Mouse (Mus musculus): Measurements from ENCODE around the gene Zbtb2. TPM values are rescaled to one million over a fixed set of nuclear protein-coding genes. Genes with fewer than 3 reads are reported as not detected.

Zbtb2 gene
- total RNA-seq, 2 experiments from 2014 or later = 9.8 to 10.5 TPM

DNA sequence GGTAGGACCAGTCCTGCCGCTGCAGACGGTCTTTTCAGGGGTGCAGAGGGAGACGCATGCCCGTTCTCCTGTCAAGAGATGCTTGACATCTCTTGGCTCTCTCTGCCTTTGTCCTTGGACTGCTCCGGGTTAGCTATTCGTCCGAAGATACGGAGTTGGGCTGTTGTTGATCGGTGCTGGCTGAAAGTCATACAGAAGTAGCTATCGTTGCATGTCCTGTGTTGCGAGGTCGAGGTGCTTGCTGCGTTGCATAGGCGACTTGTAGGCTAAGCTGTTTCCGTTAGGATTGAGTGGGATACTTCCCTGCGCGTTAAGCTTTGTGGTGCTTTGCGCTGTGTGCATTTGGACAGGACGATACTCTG is 457 bp upstream of the Zbtb2 start:
- intact Hi-C loops (cut with DNase I) = no loop called here
- peak in 1 of 2 experiments; percentile 28 for DNase-seq (ENCODE audit: low spot score in 2 of 2)

DNA sequence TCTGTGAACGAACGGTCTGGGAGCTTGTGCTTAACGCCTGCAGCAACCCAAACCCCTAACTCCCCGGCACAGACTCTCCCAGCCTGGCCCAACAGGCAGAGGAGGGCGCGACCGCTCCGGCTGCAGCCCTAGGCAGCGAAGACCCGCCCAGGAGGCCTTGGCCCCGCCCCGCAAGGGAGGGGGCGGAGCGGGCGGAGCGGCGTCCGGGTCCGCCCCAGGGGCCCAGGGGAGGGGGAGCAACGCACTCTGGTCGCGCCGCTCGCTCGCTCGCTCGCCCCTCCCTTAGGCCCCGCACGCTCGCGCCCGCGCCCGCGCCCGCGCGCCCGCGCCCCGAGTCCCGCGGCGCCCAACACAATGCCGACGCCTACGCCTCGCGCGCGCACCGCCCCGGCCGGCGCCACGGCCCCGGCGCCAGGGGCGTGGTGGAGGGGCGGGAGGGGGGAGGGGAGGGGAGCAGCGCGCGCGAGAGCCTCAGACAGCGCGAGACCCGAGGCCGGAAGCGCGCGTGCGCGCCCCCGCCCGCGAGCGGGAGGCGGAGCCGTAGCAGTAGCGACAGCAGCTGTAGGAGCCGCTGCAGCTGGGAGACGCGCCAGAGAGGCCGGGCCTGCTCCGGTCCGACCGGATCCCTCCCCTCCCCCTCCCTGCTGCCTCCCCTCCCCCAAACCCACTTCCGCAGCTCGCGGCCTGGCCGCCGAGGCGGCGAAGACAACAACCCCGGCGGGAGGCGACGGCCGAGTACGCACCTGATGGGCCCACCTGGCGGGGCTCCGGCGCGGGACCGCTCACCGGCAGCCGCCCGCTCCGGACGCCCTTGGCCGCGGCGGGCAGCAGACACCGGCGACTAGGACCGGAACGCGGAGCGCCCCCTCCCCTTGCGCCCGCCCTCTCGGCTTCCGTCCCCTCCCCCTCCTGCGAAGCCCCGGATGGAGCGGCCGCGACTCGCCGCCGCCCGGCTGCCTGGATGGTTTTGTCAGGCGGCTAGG is 1.0 kb downstream of the Zbtb2 start:
- DNase-seq (ENCODE audit: low spot score in 2 of 2) = peak; percentile 95
- intact Hi-C loops (cut with DNase I) = loop anchor here (1.0 kb wide), 1 partner anchor 45 kb away; the partner anchor contains the start of genes Armt1 and Rmnd1

DNA sequence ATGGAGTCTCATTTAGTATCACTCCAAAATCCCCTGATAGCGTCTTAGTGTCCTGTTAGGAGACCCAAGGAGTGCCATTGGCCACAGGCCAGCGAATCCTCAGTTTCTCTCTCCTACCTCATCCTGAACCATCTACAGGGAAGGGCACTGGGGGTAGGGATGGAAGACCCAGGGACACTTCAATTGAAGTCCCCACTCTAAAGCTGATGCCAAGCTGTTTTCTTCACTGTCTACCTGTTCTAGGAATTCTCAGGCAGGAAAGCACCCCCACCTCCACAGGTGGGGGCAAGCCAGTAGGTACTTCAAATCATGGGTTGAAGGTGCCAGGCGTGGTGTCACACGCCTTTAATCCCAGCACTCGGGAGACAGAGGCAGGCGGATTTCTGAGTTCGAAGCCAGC is 3.7 kb downstream of the Zbtb2 start:
- DNase-seq (ENCODE audit: low spot score in 2 of 2) = no peak
- intact Hi-C loops (cut with DNase I) = no loop called here

DNA sequence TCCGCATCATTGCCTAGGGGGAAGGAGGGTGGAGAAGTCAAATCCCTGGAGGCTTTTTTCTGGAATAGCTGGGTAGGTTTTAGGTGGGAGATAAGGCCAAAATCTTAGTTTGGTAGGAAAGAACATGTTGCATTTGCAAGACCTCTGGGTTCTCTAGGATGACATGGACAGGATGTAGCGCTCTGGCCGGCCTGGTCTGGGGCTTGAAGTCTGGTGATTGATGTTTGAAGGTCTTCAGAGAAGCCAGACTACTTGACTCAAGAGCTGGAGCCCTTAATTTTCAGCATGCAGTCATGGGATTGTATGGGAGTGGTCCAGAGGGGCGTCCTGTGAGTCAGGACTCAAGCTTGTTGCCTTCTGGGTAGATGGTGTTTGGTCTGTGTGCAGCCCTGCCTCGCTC is 7.2 kb downstream of the Zbtb2 start:
- intact Hi-C loops (cut with DNase I) = no loop called here
- no peak for DNase-seq (ENCODE audit: low spot score in 2 of 2)

DNA sequence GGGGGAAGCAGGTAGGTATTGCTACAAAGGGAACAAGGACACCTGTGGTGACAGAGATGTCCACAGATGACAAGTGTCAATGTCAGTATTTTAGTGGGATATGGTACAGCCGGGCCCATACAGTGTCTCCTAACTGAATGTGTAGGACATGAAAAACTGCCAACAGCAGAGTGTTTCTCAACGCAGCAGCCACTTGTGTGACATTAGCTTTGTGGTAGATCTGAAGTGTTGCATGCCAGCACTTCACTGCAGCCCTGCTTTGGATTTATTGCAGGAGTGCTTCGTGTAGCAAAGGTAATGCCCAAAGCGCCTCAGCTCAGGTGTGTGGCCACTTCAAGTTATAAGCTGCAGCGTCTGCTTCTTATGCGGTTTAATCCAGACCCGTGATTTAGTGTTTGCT is 11.0 kb downstream of the Zbtb2 start:
- intact Hi-C loops (cut with DNase I) = no loop called here
- DNase-seq (ENCODE audit: low spot score in 2 of 2) = no peak

DNA sequence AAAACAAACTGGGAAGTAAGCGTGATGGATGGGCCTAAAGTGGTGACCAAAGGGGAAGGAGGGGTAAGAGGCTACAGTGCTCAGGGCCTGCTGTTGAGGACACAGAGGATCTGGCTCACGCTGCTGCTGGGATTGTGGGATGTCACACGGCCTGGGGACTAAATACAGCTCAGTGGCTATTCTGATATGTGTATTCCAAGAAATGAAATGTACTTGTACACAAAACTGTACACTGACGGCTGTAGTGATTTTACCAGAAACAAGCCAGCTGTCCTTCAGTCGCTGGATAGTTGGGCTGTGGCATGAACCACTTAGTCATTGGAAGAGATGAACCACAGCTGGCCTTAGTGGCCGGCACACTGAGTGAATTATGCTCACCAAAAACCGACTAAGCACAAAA is 11.4 kb downstream of the Zbtb2 start:
- DNase-seq (ENCODE audit: low spot score in 2 of 2) = no peak
- intact Hi-C loops (cut with DNase I) = no loop called here

DNA sequence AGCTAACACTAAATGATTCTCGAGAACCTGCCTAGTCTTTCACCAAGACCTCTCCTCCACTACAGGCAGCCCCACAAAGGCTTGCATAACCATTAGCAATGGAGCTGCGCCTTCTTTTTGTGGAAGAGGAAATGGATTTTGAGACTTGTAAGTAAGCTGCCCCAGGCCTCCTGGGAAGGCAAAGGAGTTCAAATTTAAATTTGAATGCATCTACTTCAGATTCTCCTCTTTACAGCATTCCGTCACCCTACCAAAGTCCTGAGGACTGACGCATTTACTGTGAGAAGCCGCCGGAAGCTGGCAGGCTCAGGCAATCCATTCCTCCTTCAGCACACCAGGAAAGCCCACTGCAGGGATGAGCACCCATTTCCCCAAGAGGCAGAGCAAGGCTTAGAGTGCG is 12.6 kb downstream of the Zbtb2 start:
- intact Hi-C loops (cut with DNase I) = no loop called here
- no peak for DNase-seq (ENCODE audit: low spot score in 2 of 2)

DNA sequence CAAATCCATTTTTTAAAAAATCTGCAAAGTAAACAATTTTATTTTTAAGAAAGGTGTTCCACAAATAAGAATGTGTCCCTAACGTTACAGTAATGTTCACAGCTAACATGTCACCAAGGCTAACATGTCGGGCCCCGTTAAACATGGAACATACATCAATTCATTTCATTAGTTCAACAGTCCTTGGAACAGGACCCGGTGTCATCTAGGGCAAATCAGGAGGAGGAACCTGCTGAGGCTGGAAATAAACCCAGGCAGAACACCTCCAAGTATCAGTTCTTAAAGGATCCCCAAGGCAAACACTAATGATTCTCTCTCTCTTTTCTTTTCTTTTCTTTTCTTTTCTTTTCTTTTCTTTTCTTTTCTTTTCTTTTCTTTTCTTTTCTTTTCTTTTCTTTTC is 13.2 kb downstream of the Zbtb2 start:
- no peak for DNase-seq (ENCODE audit: low spot score in 2 of 2)
- intact Hi-C loops (cut with DNase I) = no loop called here

DNA sequence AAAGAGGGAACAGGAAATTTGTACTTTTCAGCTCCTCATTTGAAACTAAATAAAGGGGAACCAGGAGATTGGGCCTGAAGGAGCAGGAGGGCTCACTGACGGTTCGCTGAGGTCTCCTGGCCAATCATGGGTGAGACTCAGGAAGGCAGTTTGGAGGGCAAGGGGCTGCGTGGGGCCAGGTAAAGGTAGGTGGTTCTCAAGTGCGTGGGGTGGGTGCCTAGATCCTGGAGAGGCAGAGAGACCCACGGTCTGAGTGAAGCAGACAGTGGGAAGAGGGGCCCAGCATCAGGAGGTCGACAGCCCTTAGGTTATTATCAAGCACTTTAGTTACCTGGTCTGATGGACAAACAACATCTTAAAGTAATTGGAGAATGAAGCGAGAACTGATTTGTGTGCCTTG is 13.7 kb downstream of the Zbtb2 start:
- intact Hi-C loops (cut with DNase I) = no loop called here
- DNase-seq (ENCODE audit: low spot score in 2 of 2) = no peak

DNA sequence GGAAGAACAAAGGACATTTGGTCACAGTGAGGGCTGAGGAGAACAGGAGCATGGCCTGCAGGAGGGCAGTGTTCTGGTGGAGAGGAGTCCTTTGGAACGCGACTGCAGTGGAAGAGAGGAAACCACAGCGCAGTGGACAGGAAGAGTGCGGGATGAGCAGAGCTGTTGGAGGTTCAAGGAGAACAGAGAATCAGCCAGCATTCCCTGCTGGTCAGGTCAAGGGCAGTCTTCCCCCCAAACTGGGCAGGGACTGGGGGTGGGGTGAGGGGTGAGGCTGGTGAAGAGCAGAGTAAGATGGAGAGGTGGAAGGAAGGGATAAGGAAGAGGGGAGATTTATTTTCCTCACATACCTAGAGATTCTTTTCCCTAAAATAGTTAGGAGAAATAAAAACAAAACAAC is 14.3 kb downstream of the Zbtb2 start:
- intact Hi-C loops (cut with DNase I) = no loop called here
- no peak for DNase-seq (ENCODE audit: low spot score in 2 of 2)

DNA sequence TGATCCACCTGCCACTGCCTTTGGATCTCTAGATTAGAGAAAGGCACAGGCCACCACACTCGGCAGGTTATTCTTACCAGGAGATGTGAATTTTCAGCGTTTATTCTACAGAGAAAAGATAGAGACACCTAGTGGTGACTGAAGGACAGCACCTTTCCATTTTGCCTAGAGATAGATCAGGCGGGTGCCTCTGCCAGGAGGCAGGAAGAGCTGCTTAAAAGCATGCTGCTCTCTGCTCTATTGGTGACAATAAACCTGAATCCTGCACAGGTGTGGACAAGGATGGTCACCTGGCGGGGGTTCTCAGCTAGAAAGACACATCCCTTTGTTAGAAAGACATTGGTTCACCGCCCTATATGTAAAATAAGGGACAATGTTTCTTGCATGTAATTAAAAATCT is 15.9 kb downstream of the Zbtb2 start:
- intact Hi-C loops (cut with DNase I) = no loop called here

DNA sequence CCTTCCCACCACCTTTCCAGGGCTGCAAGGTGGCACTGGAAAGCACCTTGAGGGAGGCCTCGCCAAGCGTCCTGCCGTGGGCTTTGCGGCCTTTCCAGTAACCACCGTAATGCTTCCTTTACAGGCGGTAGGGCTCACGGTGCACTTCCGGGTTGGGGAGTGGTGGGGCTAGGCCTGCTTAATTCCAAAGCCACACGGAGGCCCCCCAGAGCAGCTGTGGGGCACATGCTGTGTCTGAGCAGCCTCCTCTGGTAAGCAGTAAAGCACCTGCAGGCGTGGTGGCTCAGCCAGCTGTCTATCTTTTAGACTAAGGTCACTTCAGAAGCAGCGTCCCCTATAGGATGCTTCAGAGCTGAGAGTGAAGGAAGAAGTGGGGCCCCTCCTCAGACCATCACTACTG is 17.8 kb downstream of the Zbtb2 start:
- intact Hi-C loops (cut with DNase I) = no loop called here
- DNase-seq (ENCODE audit: low spot score in 2 of 2) = no peak

More for the DNA sequence above, 15.9 kb downstream of the Zbtb2 start:
- DNase-seq (ENCODE audit: low spot score in 2 of 2) = peak in 1 of 2 experiments; percentile 77

DNA sequence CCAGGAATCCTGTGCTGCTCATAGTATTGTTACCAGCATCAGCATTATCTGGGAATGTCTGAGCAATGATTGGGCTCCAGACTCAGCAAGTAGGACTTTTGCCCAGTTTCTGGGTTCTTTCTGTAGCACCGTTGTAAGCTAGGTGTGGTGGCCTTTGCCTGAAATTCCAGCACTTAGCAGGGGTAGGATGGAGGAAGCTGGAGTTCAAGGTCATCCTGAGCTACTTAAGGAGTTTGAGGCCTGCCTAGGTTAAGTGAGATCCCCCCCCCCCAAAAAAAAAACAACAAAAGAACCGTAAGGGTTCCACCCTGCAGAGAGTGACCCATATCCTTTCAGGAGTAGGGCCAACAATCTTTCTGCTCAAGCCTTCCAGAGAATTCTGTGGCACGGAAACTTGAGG is 23.3 kb downstream of the Zbtb2 start:
- DNase-seq (ENCODE audit: low spot score in 2 of 2) = no peak
- intact Hi-C loops (cut with DNase I) = no loop called here

DNA sequence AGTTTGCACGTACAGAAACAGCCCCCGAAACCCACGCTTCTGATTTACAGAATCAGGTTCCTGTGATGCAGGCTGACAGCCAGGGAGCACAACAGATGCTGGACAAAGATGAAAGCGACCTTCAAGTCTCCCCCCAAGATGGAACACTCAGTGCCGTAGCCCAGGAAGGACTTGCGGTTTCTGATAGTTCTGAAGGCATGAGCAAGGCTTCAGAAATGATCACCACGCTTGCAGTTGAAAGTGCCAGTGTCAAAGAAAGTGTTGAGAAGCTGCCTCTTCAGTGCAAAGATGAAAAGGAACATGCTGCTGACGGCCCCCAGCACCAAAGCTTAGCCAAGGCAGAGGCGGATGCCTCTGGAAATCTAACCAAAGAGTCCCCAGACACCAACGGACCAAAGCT is 30.5 kb downstream of the Zbtb2 start:
- intact Hi-C loops (cut with DNase I) = no loop called here
- no peak for DNase-seq (ENCODE audit: low spot score in 2 of 2)

DNA sequence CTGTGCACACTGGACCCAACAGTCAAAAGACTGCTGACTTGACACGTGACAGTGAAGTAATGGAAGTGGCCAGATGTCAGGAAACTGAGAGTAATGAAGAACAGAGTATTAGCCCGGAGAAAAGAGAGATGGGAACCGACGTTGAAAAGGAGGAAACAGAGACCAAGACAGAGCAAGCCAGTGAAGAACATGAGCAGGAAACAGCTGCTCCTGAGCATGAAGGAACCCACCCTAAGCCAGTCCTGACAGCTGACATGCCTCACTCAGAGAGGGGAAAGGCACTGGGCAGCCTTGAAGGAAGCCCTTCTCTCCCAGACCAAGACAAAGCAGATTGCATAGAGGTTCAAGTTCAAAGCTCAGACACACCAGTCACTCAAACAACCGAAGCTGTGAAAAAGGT is 31.3 kb downstream of the Zbtb2 start:
- no peak for DNase-seq (ENCODE audit: low spot score in 2 of 2)
- intact Hi-C loops (cut with DNase I) = no loop called here

DNA sequence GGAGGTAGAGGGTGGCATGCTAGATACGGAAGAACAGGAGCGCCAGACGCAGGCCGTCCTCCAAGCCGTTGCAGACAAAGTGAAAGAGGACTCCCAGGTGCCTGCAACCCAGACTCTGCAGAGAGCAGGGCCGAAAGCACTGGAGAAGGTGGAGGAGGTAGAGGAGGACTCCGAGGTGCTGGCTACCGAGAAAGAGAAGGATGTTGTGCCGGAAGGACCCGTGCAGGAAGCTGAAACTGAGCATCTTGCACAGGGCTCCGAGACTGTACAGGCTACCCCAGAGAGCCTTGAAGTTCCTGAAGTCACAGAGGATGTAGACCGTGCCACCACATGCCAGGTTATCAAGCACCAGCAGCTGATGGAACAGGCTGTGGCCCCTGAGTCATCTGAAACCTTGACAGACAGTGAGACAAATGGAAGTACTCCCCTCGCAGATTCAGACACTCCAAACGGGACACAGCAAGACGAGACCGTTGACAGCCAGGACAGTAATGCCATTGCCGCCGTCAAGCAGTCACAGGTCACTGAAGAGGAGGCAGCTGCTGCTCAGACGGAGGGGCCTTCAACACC is 31.9 kb downstream of the Zbtb2 start:
- intact Hi-C loops (cut with DNase I) = no loop called here
- no peak for DNase-seq (ENCODE audit: low spot score in 2 of 2)

DNA sequence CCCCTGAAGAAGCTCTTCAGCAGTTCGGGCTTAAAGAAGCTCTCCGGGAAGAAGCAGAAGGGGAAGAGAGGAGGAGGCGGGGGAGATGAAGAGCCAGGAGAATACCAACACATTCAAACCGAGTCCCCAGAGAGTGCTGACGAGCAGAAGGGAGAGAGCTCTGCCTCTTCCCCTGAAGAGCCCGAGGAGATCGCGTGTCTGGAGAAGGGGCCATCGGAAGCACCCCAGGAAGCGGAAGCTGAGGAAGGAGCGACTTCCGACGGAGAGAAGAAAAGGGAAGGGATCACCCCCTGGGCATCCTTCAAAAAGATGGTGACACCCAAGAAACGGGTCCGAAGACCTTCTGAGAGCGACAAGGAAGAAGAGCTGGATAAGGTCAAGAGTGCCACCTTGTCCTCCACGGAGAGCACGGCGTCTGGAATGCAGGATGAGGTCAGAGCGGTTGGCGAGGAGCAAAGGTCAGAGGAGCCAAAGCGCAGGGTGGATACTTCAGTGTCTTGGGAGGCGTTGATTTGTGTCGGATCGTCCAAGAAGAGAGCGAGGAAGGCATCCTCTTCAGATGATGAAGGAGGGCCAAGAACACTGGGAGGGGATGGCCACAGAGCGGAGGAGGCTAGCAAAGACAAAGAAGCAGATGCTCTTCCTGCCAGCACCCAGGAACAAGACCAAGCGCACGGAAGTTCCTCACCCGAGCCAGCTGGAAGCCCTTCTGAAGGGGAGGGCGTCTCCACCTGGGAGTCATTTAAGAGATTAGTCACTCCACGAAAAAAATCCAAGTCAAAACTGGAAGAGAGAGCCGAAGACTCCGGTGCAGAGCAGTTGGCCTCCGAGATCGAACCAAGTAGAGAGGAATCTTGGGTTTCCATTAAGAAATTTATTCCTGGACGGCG is 33.3 kb downstream of the Zbtb2 start:
- DNase-seq (ENCODE audit: low spot score in 2 of 2) = no peak
- intact Hi-C loops (cut with DNase I) = no loop called here

DNA sequence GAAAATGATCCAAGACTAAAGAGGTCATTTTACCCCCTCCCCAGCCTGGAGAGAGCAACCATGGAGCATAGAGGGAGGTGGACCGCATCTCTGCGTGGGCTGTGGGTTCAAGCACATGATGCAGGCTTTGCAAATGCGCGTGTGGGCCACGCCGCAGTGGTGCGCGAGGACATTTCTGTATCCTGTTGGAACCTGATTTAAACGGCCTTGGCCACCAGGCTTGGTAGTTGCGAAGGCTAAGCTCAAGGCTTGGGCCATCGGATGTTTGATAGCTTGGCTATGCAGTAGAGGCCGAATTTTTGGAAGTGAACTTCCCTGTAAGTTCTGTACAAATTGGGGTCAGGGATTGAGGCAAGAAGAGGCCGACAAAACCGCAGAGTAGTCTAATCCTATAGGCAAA is 40.3 kb downstream of the Zbtb2 start:
- intact Hi-C loops (cut with DNase I) = loop anchor here (2.0 to 5.0 kb wide), 2 partner anchors 351 to 815 kb away; no protein-coding TSS in a partner anchor
- no peak for DNase-seq (ENCODE audit: low spot score in 2 of 2)

DNA sequence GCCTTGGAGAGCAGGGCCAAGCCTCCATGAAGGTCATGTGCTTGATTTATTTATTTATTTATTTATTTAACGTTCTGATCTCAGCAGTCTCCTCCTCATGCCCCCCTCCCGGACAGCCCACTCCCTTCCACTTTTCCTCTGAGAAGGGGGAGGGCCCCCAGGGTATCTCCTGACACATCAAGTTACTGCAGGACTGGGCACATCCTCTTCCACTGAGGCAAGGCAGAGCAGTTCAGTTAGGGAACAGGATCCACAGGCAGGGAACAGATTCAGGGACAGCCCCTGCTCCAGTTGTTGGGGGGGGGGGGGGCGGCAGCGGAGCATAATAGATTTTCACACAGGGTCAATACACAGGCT is 40.8 kb downstream of the Zbtb2 start:
- intact Hi-C loops (cut with DNase I) = loop anchor here (2.0 to 5.0 kb wide), 2 partner anchors 350 to 815 kb away; no protein-coding TSS in a partner anchor

DNA sequence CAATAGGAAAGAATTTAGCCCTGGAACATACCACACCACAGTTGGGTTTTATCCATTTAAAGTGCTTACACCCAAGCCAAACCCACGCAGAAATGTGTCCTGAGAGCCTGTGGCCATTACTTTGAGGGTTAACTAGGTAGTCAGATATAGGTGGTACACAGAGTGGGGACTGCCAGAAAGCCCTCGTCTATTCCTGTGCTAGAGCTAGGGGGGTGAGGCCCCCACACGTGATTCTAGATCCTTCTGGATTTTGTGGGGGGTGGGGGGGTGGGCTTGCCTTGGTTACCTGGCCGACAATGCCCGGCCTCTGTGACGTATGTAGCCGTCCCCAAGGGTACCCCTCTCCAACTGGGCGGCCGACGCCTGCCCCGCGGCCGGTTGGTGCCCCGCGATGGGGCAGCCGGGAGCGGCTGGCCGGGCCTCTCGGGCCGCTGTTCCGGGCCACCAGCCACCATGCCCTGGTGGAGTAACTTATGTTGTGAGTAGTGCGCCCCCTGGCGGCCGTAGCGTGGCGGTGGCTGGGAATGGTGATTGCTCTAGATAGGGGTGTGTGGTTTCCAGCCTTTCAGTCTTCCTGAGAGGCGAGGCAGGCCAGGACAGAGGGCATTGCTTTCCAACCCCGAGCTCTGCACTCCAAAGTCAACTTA is 41.3 kb downstream of the Zbtb2 start:
- intact Hi-C loops (cut with DNase I) = loop anchor here (2.0 to 5.0 kb wide), 2 partner anchors 350 to 814 kb away; no protein-coding TSS in a partner anchor
- peak; percentile 83 to 89 for DNase-seq (ENCODE audit: low spot score in 2 of 2)

More for the DNA sequence above, 40.8 kb downstream of the Zbtb2 start:
- no peak for DNase-seq (ENCODE audit: low spot score in 2 of 2)
